Mouse (Mus musculus) thymus, adult 2 months (tissue): ENCODE measurements around the gene Eci1.

ENCODE experiments used
- CTCF ChIP-seq: fragments of 200-500 bp; IDR thresholded peaks from 2 replicates; pipeline ENCODE4 v1.5.1; 2012; ENCODE audit warnings: mild to moderate bottlenecking, control low read depth, low read length, moderate library complexity, borderline replicate concordance; ENCODE audit not compliant: control insufficient read depth, poor library complexity, insufficient read depth; ENCODE audit errors: extremely low read depth
- POLR2A ChIP-seq: fragments of 200-500 bp; IDR thresholded peaks from 2 replicates; pipeline ENCODE4 v1.6.1; 2012; ENCODE audit warnings: mild to moderate bottlenecking, low read length, control low read depth, moderate library complexity; ENCODE audit not compliant: control insufficient read depth, poor library complexity, insufficient read depth; ENCODE audit errors: extremely low read depth

DNA sequence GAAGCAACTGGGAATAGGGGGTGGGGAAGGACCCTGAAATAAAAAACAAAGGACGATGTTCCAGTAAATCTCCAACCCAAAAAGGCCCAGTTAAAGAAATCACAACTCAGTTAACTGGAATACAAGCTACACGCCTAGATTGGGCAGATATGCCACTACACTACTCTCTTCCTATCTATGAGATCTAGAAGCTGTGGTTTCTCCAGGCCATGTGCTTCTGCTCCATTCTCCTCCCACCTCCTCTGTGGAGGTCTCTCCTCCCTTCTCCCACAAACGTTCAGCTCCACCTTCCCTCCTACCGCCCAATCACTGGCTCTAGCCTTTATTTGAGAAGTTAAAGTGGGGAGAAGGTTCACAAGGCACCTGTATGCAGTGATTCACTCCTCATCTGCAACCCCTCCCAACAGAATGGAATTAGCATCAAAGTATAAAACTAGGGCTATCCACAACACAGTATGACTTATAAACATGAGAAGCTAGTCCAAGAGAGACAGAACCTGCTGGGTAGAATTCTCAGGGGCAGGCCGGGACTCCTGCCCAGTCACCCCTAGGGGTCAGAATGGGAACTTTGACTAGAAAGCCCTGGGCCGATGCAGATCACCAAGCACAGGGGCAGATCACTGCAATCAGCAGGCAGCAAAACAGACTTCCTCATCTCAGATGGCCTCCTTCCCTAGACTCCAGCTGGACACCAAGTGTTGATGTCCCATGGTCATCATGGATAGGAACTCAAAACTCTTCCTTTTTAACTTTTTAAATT, 37.1 kb downstream of the Eci1 start:
- TF ChIP-seq CTCF (no peak; the same call in 1 of the 2 replicates), POLR2A (no peak)
